Mouse (Mus musculus): ENCODE measurements around the gene Tppp2.

Tppp2 gene

DNA sequence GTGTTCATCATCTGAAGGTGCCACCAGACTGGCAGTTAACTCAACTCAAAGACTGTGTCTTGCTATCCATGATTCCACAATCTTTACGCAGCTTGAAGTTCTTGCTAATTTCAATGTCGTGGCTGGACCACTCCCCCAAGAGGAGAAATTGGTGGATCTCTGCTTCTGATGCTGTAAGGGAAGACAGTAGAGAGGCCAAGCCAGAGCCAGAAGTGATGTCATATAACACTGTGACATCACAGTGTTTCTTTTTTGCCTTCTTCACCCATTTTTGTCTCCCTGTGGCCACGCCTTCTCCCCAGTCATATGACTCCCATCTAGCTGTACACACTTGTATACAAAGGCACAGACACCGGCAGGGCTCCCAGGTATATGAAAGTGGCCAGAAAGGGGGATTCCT is at the start of gene Tppp2:
Gene Tppp2 (plus strand): TSS at position 301 of the 400 bp plus-strand sequence.
- in situ Hi-C loops (cut with MboI, MseI): no loop called here

DNA sequence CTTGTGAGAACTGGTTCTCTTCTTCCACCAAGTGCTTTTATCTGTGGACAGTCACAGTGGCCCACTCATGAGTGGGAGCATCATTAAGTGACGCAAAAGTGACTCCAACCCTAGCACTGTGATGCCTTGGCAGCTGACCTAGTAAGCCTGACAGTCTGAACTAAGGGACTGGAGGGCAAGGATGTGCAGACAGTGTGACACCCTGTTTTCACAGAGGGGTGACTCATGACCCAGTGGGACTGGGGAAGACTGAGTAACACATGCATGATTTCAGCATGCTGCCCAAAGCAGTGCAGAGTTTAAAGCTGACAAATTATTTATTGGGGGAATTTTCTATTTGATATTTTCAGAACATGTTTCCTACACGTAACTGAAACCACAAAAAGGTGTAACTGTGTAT is 47.5 kb upstream of the Tppp2 start:
- in situ Hi-C loops (cut with MboI, MseI): no loop called here

DNA sequence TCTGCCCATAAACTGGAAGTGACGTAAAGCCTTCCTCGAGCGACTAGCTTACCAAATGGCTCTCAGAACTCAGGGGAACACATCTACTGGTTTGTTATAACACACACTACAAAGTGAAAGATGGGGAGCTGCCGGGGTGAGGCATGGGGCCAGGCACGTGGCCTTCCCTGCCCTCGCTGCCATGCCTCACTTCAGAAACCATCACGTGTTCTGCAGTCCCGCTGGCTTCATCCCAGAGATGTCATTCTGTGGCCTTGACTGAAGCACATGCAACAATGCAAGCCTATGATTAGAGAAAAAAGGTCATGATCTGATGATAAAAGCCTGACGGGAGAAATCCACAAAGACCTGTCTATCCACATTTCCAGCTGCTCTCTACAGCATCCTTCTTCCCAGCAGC is 46.5 kb upstream of the Tppp2 start:
- in situ Hi-C loops (cut with MboI, MseI): no loop called here

DNA sequence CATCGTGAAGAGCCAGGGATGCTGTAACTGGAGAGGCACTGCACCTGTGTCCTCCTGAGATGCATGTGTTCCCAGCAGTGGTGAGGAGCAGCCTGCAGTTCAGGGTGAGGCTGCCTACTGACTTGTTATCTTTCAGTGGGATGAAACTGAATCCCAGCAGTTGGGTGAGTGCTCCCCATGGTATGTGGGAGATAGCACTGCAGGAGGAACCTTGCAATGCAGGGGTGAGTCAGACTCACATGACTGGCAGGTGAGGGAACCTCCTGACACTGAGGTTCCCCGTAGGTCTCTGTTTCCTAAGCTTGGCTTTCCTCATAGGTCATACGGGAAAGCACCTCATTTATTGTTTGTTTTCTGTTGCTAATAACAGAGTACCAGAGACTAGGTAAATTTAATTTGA is 40.7 kb upstream of the Tppp2 start:
- in situ Hi-C loops (cut with MboI, MseI): no loop called here

DNA sequence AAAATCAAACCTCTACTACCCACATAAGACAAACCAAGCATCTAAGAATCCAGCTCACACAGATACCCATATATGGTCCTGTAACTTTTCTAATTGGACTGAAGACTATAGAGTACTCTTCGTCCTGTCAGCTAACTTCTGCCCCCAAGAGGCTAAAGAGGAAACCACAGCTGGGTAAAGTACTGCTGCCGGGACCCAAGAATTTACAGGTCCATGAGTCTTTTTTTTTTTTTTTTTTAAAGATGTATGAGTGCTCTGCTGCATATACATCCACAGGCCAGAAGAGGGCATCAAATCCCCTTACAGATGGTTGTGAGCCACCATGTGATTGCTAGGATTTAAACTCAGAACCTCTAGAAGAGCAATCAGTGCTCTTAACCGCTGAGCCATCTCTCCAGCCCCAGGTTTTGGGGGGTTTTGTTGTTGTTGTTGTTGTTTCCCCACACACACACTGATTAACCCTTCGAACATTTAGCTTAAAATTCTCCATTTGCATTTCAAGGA is 34.6 kb upstream of the Tppp2 start:
- in situ Hi-C loops (cut with MboI, MseI): no loop called here

DNA sequence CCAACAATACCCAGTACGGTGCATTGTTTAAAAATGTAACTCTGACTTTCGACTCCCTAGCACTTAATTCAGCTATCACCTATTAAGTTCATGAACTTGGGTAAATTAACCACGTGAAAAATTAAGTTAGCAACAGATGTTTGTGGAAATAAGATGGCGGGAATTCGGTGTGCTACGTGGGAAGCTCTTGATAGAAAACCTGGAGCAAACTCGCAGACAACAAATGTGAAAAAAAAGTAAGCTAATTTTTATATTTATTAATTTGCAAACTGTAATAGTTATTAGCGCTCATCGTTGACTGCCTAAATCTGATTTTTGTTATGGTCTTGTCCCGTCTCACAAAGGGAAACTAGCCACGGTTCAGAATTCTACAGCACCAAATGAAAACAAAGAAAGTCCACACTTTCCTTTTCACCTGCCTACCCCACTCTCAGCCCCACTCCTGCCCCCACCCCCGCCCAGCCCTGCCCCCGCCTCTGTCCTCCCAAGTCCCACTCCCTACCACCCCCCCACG is 34.1 kb upstream of the Tppp2 start:
- in situ Hi-C loops (cut with MboI, MseI): no loop called here

DNA sequence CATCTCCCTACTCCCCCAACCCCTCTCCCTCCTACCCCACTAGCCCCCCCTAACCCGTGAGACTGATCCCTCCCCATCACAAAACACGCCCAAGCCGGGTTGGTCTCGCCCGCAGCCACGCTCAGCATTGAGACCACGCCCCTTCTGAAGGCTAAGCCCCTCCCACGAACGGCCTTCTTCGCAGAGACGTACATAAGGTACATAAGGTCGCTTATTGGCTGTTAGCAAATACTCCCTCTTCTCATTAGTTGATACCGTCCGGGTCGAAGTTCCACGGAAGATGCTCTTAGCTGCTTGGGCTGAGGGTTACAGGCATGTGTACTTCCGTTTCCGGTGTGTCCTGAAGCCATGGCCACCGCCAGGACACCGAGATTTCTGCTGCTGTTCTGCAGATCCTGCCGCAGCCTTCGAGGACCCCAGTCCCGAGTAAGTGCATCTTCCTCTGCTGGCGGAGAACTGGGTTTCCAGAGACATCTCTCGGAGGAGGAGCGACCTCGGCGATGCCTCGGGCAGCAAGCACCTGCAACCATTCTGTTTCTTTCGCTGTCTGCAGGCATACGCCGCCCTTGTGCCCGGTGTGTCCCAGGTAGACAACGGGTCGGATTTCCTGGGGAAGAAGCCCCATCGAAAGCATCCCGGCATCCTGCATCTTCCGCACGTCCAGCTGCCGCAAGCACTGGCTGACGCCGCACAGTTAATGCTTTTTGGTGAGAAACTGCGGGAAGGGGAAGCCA is 33.5 kb upstream of the Tppp2 start, which contains the start of gene Mettl17:
Gene Mettl17 (plus strand): TSS at position 245 of the 734 bp plus-strand sequence.
- in situ Hi-C loops (cut with MboI, MseI): no loop called here

DNA sequence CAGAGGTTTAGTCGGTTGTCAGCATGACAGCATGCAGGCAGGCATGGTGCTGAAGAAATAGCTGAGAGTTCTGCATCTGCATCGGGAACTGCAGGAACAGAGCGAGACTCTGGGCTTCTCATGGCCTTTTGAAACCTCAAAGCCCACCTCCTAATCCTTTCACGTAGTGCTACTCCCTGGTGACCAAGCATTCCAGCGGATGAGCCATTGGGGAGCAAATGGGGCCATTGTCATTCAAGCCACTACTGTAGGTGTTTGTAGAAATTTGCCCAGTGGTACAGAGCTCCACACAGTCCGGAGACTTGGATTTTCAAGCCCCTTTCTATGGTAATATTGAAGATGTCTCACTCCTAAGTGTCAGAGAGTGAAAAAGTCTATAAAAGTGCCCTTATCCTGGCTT is 32.2 kb upstream of the Tppp2 start:
- in situ Hi-C loops (cut with MboI, MseI): no loop called here

DNA sequence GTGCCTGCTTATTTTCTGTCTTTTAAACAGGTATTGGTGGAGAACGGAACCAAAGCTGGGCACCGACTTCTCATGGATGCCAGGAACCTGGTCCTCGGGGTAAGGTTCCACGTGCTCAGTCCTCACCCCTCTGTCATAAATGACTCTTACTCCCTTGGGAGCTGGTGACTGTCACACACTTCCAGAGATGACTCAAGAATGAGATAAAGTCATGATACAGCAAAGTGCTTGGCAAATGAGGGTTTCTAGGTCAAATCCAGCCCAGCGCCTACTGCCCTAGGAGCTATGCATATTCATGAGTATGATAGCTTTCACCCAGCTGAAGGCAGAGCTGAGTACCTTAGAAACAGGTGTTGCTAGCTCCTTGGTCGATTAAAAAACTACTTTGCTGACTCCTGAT is 28.4 kb upstream of the Tppp2 start:
- in situ Hi-C loops (cut with MboI, MseI): no loop called here

DNA sequence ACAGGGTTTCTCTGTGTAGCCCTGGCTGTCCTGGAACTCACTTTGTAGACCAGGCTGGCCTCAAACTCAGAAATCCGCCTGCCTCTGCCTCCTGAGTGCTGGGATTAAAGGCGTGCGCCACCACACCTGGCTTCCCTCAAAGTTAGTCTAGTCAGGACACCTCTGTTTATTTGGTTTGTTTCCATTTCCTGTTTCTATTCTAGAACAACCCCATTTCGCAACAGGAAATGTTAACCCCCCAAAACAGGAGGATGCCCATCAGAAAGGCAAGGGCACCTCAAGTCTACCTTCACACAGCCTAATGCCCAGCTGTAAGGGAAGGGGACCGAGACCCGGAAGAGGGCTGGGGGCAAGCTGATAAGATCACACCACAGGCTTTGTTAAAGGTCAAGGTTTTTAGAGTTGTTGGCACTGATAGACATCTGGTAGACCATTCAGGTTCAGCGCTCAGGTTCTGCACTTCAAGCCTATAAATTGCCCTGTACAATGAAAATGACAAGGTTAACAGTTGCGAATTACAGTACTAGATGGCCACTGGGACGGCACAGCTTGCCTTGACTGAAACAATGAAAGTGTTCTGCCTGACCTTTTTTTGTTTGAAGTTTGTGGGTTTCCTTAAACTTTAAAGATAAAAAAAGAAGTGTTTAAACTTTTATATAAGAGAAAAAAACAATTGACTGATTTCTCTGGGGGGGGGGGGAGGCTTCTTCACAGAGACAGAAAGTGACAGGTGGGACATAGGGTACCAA is 25.9 kb upstream of the Tppp2 start, which contains the start of gene Slc39a2:
Gene Slc39a2 (plus strand): TSS at position 699 of the 749 bp plus-strand sequence.
- in situ Hi-C loops (cut with MboI, MseI): no loop called here

DNA sequence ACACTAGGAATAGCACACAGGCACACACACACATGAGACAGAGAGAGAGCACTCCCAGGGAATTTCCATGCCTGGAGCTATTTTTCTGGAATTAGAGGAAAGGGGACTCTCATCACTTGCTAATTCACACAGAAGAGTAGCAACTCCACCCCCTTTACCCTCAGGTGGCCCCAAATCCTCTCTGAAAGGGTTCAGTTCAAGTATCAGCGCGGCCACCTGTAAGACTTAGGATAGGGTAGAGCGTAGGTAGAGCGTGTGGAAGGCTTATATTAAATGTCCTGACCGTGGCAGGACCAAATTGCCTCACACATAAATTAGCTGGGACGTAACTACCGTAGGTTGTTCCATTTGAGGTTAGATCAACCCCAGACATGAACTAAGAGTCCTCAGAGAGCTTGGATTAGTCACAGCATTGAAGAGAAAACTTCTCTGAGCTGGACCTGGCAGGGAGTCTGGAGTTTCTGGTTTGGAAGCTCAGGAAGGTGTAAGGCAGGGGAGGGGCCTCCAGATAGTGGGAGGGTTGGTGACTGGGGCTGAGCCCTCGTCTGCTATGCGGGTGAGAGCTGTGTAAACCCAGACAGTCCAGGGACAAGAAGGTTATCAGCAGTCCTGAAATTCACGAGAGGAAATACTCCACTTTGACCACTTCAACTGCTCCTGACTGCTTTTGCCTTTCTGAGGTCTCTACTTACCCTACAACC is 25.0 kb upstream of the Tppp2 start:
- in situ Hi-C loops (cut with MboI, MseI): no loop called here

DNA sequence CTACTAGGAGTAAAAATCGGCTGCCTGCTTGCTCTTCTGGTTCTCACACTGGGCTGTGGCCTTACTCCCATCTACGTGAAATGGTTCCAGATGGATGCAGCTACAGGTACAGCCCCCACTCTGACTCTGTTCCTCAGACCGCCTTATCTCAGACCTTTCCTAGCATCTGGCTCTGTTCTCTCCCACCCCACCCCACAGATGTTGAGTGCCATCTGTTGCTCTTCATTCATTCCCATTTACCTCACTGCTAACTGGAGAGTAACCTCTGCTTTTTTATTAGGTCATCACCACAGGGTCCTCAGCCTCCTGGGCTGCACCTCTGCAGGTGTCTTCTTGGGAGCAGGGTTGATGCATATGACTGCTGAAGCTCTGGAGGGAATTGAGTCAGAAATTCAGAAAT is 24.4 kb upstream of the Tppp2 start:
- in situ Hi-C loops (cut with MboI, MseI): no loop called here

DNA sequence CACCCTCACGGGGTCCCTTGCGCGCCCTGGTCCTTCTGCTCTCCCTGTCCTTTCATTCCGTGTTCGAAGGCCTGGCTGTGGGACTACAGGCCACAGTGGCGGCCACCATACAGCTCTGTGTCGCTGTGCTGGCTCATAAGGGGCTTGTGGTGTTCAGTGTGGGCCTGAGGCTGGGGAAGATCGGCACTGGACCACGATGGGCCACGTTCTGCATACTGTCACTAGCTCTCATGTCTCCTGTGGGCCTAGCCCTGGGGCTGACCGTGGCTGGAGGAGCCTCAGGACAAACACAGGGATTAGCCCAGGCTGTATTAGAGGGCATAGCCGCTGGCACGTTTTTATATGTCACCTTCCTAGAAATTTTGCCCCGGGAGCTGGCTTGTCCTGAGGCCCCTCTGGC is 23.2 kb upstream of the Tppp2 start:
- in situ Hi-C loops (cut with MboI, MseI): no loop called here

DNA sequence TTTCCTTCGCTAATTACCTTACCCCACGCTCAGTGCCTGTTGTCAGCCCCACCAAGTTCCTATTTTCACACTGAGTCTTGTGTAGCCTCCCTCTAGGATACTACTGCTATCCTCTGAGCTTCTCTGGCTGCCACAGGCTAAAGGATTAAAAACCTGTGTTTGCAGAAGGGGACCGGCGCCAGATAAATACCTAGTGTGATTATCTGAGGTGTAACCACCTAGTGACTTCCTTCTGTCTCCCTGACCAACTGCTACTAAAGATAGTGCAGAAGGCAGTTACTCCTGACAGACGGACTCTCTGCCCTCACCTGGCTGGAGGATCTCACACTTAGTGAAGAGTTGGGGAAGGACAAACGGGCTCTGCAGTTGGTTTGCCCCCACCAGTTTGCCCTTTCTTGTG is 22.2 kb upstream of the Tppp2 start:
- in situ Hi-C loops (cut with MboI, MseI): no loop called here

DNA sequence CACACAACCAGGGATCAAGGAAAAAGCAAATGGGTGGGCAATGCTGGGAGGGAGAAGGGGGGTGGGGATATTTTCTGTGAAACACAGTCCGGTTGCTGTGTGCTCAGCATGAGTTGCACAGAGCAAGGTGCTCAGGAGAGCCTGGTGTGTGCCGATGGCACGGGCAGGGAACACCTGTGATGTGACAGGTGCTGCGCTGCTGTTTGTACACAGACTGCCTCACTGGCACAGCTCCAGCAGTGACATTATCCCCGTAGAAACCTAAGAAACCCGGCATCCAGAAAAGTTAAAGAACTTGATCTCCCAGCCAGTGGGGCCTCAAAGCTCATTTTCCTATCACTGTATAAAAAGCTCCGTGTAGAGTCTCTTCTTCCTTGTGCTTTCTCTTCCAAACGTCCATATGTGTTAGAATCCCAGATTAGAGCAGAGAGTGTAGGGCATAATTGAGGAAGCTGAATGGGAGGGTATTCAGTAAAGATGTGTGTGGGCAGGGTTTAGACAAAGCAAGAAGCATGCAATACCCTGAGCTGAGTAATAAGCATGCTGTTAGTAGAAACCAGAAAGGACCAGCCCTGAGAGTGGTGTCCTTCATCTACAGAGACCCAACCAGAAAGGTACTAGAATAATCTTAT is 21.6 kb upstream of the Tppp2 start:
- in situ Hi-C loops (cut with MboI, MseI): no loop called here

DNA sequence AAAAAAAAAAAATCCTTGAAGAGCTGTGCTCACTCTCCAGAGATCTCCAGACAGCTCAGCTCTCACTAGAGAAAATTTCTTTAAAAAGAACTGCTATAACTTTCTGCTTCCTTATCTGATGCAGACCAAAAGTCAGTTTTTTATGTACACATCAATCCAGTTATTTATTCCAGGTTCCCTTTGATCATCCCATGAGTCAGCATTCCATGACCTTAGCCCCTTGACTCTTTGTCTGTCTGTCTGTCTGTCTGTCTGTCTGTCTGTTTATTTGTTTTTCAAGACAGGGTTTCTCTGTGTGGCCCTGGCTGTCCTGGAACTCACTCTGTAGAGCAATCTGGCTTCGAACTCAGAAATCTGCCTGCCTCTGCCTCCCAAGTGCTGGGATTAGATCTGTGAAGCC is 18.9 kb upstream of the Tppp2 start:
- in situ Hi-C loops (cut with MboI, MseI): no loop called here

DNA sequence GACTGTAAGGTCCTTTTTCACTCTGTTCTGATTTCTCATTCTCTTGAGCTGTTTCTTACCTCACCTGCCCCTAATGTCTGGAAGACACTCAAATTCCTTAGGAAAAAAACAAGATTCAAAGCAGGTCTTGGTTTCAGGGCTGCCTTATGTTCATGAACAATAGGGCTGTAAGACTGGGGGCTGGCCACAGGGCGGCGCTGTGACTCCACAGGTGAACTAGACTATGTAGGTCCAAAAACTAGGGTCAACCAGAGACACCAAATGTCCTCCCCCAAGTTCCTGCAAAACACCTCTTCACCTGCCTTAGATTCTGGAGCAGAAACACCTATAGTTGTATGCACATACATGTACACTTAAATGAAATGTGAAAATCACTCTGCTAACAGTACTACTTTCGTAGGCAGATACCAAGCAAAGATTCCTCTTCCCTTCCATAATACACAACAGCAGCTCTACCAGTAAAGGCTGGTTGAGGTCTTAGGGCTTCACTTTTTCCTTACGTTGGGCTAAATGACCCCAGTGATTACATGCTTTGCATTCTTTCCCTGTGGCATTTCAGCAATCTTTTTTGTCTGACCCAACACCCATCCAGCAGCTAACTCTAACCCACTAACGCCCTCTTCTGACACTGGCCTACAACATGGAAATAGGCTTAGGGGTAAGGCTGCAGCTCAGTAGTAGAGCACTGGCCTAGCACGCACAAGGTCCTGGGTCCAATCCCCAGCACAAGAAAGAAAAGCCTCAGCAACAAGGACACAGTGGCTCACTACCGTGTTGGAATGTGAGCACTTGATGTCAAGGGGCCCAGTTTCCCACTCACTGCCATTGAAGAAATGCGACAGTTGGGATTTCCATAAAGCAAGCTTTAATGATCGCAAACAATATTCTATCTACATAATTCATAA is 15.2 kb upstream of the Tppp2 start:
- in situ Hi-C loops (cut with MboI, MseI): no loop called here

DNA sequence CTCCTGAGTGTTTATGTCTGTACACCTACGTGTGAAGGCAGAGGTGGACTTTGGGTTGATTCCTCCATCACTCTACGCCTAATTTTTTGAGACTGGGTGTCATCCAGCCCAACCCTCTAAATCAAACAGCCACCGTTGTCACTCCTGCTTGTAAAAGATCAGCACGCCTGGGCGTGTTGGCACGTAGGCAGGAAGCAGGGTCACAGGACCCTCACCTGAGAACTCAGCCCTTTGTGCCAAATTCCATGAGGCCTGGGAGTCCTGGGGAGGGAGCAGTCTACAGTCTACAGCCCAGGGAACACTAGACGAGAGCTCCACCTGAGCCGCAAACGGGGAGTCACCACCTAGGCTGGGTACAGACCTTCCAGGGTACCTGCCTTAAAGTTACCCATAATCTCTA is 14.4 kb upstream of the Tppp2 start:
- in situ Hi-C loops (cut with MboI, MseI): no loop called here

DNA sequence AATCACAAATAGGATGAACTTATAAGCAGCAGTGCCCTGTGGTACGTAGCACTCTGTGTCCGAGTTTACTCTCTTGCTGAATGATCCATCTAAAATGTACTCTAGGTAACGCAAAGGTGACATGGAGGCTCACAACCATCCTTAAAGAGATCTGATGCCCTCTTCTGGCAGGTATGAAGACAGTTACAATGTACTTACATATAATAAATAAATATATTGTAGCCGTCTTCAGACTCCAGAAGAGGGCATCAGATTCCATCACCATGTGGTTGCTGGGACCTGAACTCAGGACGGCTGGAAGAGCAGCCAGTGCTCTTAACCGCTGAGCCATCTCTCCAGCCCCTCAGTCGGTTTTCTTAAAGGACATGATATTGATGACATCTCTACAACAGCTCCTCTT is 13.5 kb upstream of the Tppp2 start:
- in situ Hi-C loops (cut with MboI, MseI): loop anchor here (5.0 kb wide), 1 partner anchor 103 kb away; no protein-coding TSS in a partner anchor

DNA sequence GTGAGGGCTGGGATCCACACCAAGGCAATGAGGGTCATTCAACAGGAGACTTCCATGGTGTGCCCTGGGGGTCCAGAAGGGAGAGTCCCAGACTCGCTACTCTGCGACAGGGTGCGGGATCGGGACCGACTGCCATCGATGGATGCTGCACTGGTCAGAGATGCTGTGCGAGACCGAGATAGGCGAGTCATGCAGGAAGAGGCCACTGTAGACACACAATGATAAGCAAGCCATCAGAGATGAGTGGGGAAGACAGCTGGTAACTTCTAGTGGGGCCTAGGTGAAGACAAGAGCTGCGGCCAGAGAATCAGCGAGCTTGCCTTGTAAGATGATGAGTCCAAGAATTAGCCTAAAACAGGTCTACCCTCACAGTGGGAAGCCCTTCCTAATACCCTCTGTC is 12.1 kb upstream of the Tppp2 start:
- in situ Hi-C loops (cut with MboI, MseI): loop anchor here (5.0 kb wide), 1 partner anchor 101 kb away; no protein-coding TSS in a partner anchor
